Comparison of ENCODE assay signal across 9 mouse cellular contexts in the genomic region with DNA sequence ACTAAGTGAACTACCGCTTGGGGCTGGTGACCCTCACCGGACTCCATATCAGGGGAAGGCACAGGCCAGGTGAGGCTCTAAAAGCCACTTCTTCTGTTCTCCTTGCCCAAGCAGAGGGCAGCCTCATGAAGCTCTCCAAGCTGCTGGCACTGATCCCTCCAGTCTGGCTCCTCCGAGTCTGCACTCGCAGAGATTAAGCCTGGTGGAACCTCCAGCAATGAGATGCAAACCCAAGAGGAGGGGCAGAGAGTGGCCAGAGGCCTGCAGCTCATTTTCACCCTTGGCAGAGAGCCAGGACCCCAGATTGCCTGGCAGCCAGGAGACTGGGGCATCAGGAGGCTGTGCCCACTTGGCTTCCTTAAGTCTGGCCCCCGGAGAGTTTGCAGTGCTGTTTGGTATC. TPM values are rescaled to one million over a fixed set of nuclear protein-coding genes. Genes with fewer than 3 reads are reported as not detected.
A peak's percentile ranks its signal among the peaks of the same experiment; 100 is the strongest.
DNase-seq lines count a peak whose midpoint lies in the region; ATAC-seq lines count a peak whose summit lies in the region.
"Had no signal": no experiment of that assay in that cellular context is flagged by ENCODE, and none has a peak within 500 bp of the region (broad histone marks: within the 10 kb centered on the region; RNA-seq: fewer than 3 reads in every experiment).

No protein-coding gene starts in this region.

- peaks cover 8% of the 10 kb centered on the region for H3K9me3 ChIP-seq in heart, embryonic 14.5 days (ENCODE audit: control insufficient read depth, low read length)

- WGBS in heart, embryonic 14.5 days = 23% methylated on average over 5 of the region's 5 CpGs

- intact Hi-C loops in heart, postnatal 25 days (cut with DNase I) = no loop called here

- 0 out of 2 replicates have a peak overlapping the region, but pooled peaks have one; percentile 21 for H3K9ac ChIP-seq in heart, embryonic 14.5 days (ENCODE audit: low read length)
- H3K9ac ChIP-seq: limb, embryonic 13.5 days had no signal

- H3K4me1 ChIP-seq in heart, embryonic 14.5 days (ENCODE audit: control insufficient read depth in 2 of 2, insufficient read depth in 2 of 2, low read length in 2 of 2) = peaks cover 17 to 35% of the 10 kb centered on the region in 2 experiments

- no peak for DNase-seq in heart, postnatal 25 days (ENCODE audit: low spot score)
- DNase-seq in retina, postnatal 1 day = peak; percentile 92
- DNase-seq in retina, embryonic 14.5 days (ENCODE audit: low spot score) = no peak
- peak; percentile 73 to 85 for DNase-seq in cerebellum, postnatal 25 days
- DNase-seq in kidney, postnatal 4 days = peak; percentile 62 to 73
- DNase-seq in urinary bladder, adult 18-20 months (ENCODE audit: low spot score in 2 of 2) = no peak

- H3K36me3 ChIP-seq in heart, embryonic 14.5 days (ENCODE audit: control insufficient read depth, insufficient read depth, low read length) = 0 out of 2 replicates have a peak, but pooled peaks cover 3% of the 10 kb centered on the region

- no peak overlapping the region for H3K4me2 ChIP-seq in heart, embryonic 14.5 days (ENCODE audit: low read length)
- H3K4me2 ChIP-seq: limb, embryonic 13.5 days had no signal

- H3K4me3 ChIP-seq in heart, embryonic 14.5 days (ENCODE audit: control insufficient read depth in 1 of 2, insufficient read depth in 1 of 2, low read depth in 1 of 2, low read length in 2 of 2) = no peak overlapping the region
- H3K4me3 ChIP-seq: limb, embryonic 13.5 days had no signal

- 0 out of 2 replicates have a peak, but pooled peaks have one; percentile 2 for ATAC-seq in heart, embryonic 14.5 days (ENCODE audit: insufficient number of reproducible peaks, insufficient read depth, low FRiP score, low read depth)
- ATAC-seq in CD4-positive, CD25-positive, alpha-beta regulatory T cell, adult 4 months = no peak

- peak overlapping the region; percentile 65 to 71 for H3K27ac ChIP-seq in heart, embryonic 14.5 days (replicated peaks in 1 of 2; ENCODE audit: control insufficient read depth in 1 of 2, insufficient read depth in 1 of 2, low read depth in 2 of 2, low read length in 2 of 2)
- H3K27ac ChIP-seq: limb, embryonic 13.5 days had no signal

- H3K27me3 ChIP-seq in heart, embryonic 14.5 days (ENCODE audit: control insufficient read depth, insufficient read depth, low read length) = no peaks in the 10 kb centered on the region
- H3K27me3 ChIP-seq: limb, embryonic 13.5 days had no signal

RNA-seq across cellular contexts. Expression of a gene that starts 27.1 kb away (rescaled TPM):
- polyA plus RNA-seq in heart, embryonic 14.5 days (2014; fragmentation: Nextera tagmentation; extraction: Ambion mirVana) = 3.3 and 4.2 TPM in 2 replicates
- total RNA-seq in heart, postnatal 25 days (2021) = 10 to 100 TPM in 1 of 2 experiments, 1 to 10 TPM in 1; 9.5 to 10.3 TPM
- polyA plus RNA-seq in CD4-positive, CD25-positive, alpha-beta regulatory T cell, adult 4 months (2017; shearing (Covaris generic)) = 1 to 10 TPM; 1.8 to 2.1 TPM

Comparison
In these comparisons a context has a peak if more than half of its experiments do, and no peak if none do; other contexts are left out.
1. DNase-seq: peak in retina, postnatal 1 day (single experiment), cerebellum, postnatal 25 days (2 of 2) and kidney, postnatal 4 days (2 of 2); none in heart, postnatal 25 days (single experiment), retina, embryonic 14.5 days (single experiment) and urinary bladder, adult 18-20 months (0 of 2).